Mouse (Mus musculus) cerebellum, adult 11 months (tissue): ENCODE data around the gene Mylk3.

Experiments used
- DNase-seq: peaks from one replicate; pipeline ENCODE4 v3.0.0; 2022

Gene Mylk3

GRCm38 (mm10) chr8:85311743-85312142 lies 74.4 kb downstream of the Mylk3 start:
- DNase-seq = no peak

GRCm38 (mm10) chr8:85308564-85308963 lies 77.6 kb downstream of the Mylk3 start:
- no peak for DNase-seq

GRCm38 (mm10) chr8:85303531-85303930 lies 82.6 kb downstream of the Mylk3 start:
- DNase-seq = no peak

GRCm38 (mm10) chr8:85302931-85303330 lies 83.2 kb downstream of the Mylk3 start:
- DNase-seq = no peak

- no peak for DNase-seq
These were observed 84.2 kb downstream of the Mylk3 start for GRCm38 (mm10) chr8:85301941-85302340.

GRCm38 (mm10) chr8:85299434-85300077 lies 86.6 kb downstream of the Mylk3 start, which contains the start of the genes Orc6 and Vps35:
Orc6 (plus strand) TSS chr8:85299632.
Vps35 (minus strand) TSS chr8:85299802.
- DNase-seq = peak; percentile 94

- no peak for DNase-seq
These were observed 87.3 kb downstream of the Mylk3 start for GRCm38 (mm10) chr8:85298600-85299433.

GRCm38 (mm10) chr8:85286846-85287245 lies 99.3 kb downstream of the Mylk3 start:
- DNase-seq = no peak
